Mouse (Mus musculus) kidney, postnatal 36 days (tissue): ENCODE data around the gene Mapk14.
A peak's percentile ranks its signal among the peaks of the same experiment; 100 is the strongest.
"Not testable (repeated sequence)": the region's sequence is repeated elsewhere in the genome, so short reads cannot be mapped to it uniquely, and the experiment has no call there.

Experiments used
- DNase-seq, 2 experiments: peaks; one replicate each; pipeline ENCODE4 v3.0.0; 2021 to 2022; ENCODE audit warnings: mixed read lengths in 2 of 2

Gene Mapk14

DNA sequence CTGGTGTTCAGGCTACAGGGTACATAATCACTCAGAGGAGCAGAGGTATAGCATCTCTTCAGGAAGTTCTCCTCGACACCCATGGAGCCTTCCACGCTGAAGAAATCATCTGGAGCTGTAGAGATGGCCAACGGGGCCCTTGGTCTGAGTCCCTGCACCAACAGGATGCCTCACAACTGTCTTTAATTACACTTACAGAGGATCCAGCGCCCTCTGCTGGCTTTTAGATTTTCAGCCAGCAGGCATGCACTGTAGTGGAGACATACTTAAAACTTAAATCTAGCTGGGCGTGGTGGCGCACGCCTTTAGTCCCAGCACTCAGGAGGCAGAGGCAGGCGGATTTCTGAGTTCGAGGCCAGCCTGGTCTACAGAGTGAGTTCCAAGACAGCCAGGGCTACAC lies 52.8 kb downstream of the Mapk14 start:
- peak in 1 of 2 experiments; percentile 50 for DNase-seq

GRCm38 (mm10) chr17:28745773-28746172 lies 54.6 kb downstream of the Mapk14 start:
- no peak for DNase-seq

GRCm38 (mm10) chr17:28748001-28748400 lies 56.9 kb downstream of the Mapk14 start:
- DNase-seq: no peak

DNA sequence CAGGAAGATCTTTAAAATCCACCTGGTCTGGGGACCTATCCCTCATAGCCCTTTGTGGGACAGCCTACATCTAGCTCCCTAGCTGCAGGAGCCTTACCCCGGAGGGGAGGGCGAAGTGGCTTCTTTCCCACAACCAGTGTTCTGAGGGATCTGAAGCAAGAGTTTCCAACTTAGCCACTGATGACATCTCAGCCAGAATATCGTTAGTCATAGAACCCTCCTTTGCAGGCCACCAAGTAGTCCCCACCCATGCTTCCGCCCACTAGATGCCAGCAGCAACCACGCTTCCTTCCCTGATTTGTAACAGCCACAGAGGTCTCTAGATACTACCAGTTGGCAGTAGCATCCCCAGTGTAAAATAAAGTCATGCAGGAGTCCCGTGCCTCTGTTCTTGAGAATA lies 59.5 kb downstream of the Mapk14 start:
- DNase-seq: peak in 1 of 2 experiments; percentile 34

DNA sequence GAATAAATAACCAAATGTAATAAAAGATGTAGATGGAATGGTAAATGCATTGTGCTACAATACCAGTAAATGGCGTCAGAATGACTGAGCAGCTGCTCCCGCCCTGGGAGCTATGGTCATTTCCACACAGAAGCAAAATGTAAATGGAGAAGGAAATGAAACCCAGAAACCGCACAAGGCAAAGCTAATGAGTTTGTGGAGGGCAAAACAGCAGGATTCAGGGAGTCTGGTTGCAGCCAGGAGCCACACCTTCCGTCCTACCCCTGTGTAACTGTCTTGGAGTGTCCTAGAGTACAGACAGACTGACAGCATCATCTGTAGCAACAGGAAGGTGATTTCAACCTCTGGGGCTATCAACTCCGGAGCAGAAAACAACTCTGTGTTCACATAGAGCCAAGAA lies 65.3 kb downstream of the Mapk14 start:
- no peak for DNase-seq

DNA sequence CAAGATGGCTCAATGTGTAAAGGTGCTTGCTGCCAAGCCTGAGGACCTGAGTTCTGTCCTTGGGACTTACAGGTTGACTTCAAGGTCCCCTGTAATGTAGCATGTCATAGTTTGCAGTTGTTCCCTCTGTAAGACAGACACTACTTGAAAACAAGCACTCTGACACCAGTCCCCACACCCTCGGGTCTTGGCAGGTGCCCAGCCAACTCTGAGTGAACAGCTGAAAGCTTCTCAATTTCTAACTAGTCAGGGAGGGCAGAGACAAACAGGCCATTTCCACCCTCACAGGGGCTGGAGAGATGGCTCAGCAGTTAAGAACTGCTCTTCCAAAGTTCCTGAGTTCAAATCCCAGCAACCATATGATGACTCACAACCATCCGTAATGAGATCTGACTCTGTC lies 66.3 kb downstream of the Mapk14 start:
- DNase-seq: peak in 1 of 2 experiments; percentile 48

- peak in 1 of 2 experiments; percentile 33 for DNase-seq
These were observed 69.7 kb downstream of the Mapk14 start for GRCm38 (mm10) chr17:28760736-28761312.

DNA sequence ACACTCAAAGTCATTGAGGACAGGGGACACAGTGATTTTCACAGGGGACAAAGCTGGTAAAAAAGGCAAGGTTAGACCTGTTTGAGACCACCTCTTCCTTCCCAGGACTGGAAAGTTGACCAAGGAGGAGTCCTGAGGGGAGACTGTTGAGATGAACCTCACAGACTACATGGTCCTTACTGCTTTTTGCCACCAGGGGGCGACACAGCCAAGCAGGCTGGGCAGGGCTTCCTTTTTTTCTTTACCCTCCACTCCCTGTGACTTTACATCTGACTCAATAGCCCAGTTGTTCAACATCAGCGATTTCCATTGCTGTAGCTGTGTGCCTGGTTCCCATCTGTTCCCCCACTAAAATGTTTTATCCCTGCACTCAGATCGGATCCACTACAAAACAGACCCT lies 70.7 kb downstream of the Mapk14 start:
- peak; percentile 67 to 90 for DNase-seq

DNA sequence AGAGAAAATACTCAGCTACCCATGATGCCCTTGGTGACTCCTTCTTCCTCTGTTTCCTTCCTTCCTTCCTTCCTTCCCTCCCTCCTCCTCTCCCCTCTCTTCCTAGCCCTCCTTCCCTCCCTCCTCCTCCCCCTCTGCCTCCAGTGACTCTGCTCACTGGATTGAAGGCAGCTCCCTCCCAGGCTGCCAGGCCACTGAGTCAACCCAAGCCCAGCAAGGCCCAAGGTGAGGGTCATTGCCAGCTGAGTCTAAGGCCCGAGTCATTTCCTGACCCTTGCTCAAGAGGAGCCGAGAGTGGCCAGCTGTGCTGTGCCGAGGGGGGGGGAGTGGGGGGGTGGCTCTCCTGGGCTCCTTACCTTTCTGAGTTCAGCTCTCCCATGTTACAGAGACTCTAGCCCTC lies 75.1 kb downstream of the Mapk14 start:
- DNase-seq: no peak

DNA sequence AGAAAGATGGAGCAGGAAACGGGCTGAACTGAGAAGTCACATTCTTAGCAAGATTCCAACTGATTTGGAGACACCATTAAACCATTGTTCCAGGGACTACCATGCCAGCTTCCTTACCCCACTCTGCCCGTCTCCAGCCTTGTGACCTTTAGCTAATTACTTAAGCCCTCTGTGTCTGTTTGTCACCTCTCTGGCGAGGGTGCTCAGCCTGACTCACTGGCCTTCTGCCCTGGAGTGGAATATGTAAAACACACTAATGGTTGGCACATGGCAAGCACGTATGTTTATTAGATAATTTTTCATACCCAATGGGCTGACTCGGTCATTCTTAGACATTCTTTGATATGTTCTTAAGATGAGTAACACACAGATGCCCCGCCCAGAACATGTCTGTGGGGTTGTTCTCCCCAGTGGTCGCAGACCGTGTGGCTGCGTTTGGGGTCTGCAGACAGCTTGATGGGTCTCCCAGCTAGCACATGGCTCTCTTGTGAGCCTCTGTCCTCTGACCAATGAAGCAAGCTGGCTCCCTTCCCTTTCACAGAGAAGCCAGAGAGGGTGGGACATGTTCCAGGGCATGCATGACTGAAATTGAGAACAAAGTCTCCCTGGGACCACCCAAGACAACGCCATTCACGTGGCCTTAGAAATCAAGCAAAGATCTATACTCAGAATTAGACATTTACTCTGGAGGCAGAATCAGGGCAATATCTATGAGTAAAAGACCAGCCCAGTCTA lies 75.8 kb downstream of the Mapk14 start:
- DNase-seq: no peak

- peak; percentile 25 to 75 for DNase-seq
These were observed 78.2 kb downstream of the Mapk14 start, which contains the start of gene Mapk13 for GRCm38 (mm10) chr17:28769121-28769874. TSS of gene Mapk13 (plus strand) at chr17:28769297.

GRCm38 (mm10) chr17:28769875-28770421 lies 78.8 kb downstream of the Mapk14 start:
- DNase-seq: peak; percentile 19 to 52

GRCm38 (mm10) chr17:28771289-28771688 lies 80.2 kb downstream of the Mapk14 start:
- no peak for DNase-seq

DNA sequence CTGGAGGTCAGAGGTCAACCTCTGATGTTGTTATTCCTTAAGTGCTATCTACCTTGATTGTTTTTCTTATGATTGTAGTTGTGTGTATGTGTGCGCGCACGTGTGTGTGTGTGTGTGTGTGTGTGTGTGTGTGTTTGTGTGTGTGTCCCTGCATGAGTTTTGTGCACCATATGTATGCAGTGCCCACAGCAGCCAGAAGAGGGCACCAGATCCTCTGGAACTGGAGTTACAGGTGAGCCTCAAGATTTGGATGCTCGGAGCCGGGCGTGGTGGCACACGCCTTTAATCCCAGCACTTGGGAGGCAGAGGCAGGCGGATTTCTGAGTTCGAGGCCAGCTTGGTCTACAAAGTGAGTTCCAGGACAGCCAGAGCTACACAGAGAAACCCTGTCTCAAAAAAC lies 83.2 kb downstream of the Mapk14 start:
- DNase-seq: not testable (repeated sequence)

- DNase-seq: peak in 1 of 2 experiments; percentile 49
These were observed 84.0 kb downstream of the Mapk14 start for GRCm38 (mm10) chr17:28775161-28775560.

DNA sequence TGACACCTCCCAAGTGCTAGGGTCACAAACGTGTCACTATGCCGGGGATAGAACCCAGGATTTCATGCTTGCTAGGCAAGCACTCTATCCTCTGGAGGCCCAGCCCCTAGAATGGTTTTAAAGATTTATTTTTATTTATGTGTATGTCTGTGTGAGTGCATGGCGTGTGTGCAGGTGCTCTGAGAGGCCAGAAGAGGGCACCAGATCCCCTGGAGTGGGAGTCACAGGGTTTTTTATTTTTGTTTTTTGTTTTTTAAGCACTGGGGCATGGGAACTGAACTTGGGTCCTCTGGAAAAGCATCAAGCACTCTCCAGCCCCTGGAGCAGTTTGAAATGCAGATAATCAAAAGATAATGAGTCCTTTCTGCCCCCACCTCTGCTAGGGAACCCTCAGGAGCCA lies 85.7 kb downstream of the Mapk14 start:
- DNase-seq: peak in 1 of 2 experiments; percentile 26

DNA sequence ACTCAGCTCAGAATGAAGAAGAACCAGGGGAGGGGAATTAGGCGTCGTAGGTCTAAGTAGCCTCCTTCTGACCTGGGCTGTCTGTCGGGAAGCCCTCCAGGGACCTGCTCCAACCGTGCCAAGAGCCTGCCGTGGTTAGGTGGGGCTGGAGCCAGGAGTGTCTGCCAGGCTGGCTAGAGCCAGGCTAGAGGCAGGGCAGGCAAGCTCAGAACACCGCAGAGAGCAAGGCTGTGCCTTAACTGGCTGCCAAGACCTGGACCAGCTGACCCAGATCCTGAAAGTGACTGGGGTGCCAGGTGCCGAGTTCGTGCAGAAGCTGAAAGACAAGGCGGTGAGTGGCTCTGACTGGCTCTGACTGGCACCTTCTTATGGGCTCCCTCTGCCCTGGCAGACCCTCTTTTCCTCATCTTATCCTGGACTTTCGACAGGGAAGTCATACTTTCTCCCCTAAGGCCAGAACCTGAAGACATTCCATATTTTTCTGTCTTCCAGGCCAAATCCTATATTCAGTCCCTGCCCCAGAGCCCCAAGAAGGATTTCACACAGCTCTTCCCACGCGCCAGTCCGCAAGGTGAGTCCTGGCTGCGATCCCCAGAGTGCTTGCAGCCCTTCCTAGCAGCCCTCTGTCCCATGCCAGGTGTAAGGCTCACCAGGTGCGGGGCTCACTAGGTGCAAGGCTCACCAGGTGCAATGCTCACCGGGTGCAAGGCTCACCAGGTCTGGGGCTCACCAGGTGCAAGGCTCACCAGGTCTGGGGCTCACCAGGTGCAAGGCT lies 86.3 kb downstream of the Mapk14 start:
- DNase-seq: peak in 1 of 2 experiments; percentile 51

- DNase-seq: no peak
These were observed 88.6 kb downstream of the Mapk14 start for GRCm38 (mm10) chr17:28779735-28780134.

DNA sequence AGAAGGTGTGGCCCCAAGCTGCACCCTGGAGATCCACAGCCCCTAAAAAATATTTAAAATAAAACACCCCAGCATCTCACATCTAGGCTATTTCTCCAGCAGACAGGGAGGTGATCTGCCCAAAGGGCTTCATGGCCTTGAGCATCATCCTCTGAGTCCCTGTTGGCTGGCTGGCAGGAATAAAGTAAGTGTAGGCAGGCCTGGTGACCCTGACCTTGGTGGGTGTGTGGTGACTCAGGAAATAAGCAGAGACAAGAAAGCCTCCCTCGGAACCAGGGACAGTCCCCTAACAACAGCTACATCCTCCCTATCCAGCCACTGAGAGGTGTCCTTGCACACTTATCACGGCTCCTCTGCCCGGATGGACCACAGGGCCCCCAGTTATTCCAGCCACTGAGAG lies 89.7 kb downstream of the Mapk14 start:
- no peak for DNase-seq

GRCm38 (mm10) chr17:28781290-28782045 lies 90.3 kb downstream of the Mapk14 start:
- peak in 1 of 2 experiments; percentile 36 for DNase-seq

DNA sequence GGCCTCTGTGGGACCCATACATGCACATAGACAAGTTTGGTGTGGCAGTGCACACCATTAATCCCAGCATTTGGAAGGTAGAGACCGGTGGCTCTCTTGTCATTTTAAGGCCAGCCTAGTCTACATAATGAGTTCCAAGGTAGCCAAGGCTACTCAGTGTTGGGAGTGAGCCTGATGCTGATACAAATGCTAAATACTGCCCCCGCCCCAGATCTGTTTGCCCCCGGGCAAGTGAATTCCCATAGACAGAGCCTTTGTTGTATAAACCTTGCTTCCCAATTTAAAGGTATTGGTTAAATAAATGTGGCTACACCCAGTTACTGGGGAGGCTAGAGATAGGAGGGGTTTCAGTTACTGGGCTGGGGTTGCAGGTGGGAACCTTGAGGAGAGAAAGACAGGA lies 93.9 kb downstream of the Mapk14 start:
- DNase-seq: no peak

- DNase-seq: no peak
These were observed 96.4 kb downstream of the Mapk14 start for GRCm38 (mm10) chr17:28787507-28787906.
